Mouse (Mus musculus) ES-Bruce4 (cell line): ENCODE measurements around the gene Daxx.
A peak's percentile ranks its signal among the peaks of the same experiment; 100 is the strongest.

ENCODE experiments used
- CTCF ChIP-seq: IDR thresholded peaks from one replicate; pipeline ENCODE4 v1.8.1; 2011; ENCODE audit warnings: low read depth, low read length
- EP300 ChIP-seq: IDR thresholded peaks from 2 replicates; pipeline ENCODE4 v1.6.1; 2011; ENCODE audit warnings: low read depth, low read length; ENCODE audit not compliant: insufficient read depth
- POLR2A ChIP-seq: IDR thresholded peaks from one replicate; pipeline ENCODE4 v1.8.1; 2011; ENCODE audit warnings: low read length; ENCODE audit not compliant: insufficient read depth

DNA sequence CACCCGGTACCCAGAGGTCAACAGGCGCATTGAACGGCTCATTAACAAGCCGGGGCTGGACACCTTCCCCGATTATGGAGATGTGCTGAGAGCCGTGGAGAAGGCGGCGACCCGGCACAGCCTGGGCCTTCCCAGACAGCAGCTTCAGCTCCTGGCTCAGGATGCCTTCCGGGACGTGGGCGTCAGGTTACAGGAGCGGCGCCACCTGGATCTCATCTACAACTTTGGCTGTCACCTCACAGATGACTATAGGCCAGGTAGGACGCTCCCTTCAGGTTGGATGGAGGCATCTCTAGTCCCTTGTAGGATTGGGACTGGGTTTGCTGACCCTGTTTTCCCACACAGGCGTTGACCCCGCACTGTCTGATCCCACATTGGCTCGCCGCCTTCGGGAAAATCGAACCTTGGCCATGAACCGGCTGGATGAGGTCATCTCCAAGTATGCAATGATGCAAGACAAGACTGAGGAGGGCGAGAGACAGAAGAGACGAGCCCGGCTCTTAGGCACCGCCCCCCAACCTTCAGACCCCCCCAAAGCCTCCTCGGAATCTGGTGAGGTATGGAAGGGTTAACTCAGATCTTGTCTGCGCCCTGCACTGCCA, 2.7 kb downstream of the Daxx start:
- TF ChIP-seq CTCF = peak; percentile 0
- TF ChIP-seq POLR2A = no peak
- 0 out of 2 replicates have a peak, but pooled peaks have one; percentile 3 for TF ChIP-seq EP300
